Mouse (Mus musculus) cortical plate, adult 2 months (tissue): ENCODE results near the gene Dlg2.

Experiments used
- CTCF ChIP-seq: fragments of 200-500 bp; IDR thresholded peaks from 2 replicates; pipeline ENCODE4 v1.5.1; 2011; ENCODE audit warnings: mild to moderate bottlenecking, control low read depth, low read length; ENCODE audit not compliant: insufficient read depth; ENCODE audit errors: extremely low read depth
- POLR2A ChIP-seq: fragments of 200-500 bp; IDR thresholded peaks from 2 replicates; pipeline ENCODE4 v1.6.1; 2011; ENCODE audit warnings: mild to moderate bottlenecking, low read length, control low read depth; ENCODE audit not compliant: insufficient read depth; ENCODE audit errors: extremely low read depth

DNA sequence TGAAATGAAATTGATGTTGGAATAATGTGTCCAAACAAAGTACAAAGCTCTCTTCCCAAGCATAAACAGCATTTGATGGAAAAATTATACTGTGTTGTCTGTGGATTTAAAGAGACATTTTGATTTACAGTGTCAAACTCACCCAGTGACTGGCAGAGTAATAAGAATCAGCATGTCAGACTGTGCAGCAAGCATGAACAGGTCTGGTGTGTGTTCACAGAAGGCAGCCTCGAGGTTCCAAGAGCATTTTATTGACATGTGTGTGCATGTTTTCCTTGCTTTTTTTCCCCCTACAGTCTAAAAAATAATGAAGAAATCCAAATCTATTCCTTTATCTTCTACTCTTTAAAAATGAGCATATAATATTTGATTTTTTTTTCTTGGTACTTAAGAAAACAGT is 1924.1 kb downstream of the Dlg2 start:
- no peak for TF ChIP-seq POLR2A
- no peak for TF ChIP-seq CTCF
